Mouse (Mus musculus) liver, embryonic 16.5 days (tissue): ENCODE results near the gene Inka2. TPM values are rescaled to one million over a fixed set of nuclear protein-coding genes. Genes with fewer than 3 reads are reported as not detected.

Experiments
- polyA plus RNA-seq: library from polyadenylated mRNA; unstranded; fragments of >200 nt; fragmentation: Nextera tagmentation; extraction: Ambion mirVana; gene quantifications from 2 replicates; pipeline ENCODE4 v1.2.1, GENCODE M21; 2015

Gene Inka2
- polyA plus RNA-seq, 1 experiment from 2014 or later = 0.28 TPM

Other genes with a start within 250 kb of the Inka2 start
- gene Ddx20, start 17.0 kb upstream of the Inka2 start, polyA plus RNA-seq = 13.3 and 16.1 TPM in 2 replicates
- 98.9 and 102 TPM in 2 replicates for gene Rap1a, start 96.7 kb downstream of the Inka2 start, polyA plus RNA-seq
- gene Adora3, start 166.3 kb downstream of the Inka2 start, polyA plus RNA-seq = 0.48 and 0.77 TPM in 2 replicates
- gene Tmigd3, start 166.3 kb downstream of the Inka2 start, polyA plus RNA-seq = not detected in 2 replicates
- 2.4 and 2.9 TPM in 2 replicates for gene I830077J02Rik, start 228.1 kb downstream of the Inka2 start, polyA plus RNA-seq